Mouse (Mus musculus) stomach, embryonic 16.5 days (tissue): ENCODE results near the gene BC049730. TPM values are rescaled to one million over a fixed set of nuclear protein-coding genes. Genes with fewer than 3 reads are reported as not detected.
"Not testable (repeated sequence)": the region's sequence is repeated elsewhere in the genome, so short reads cannot be mapped to it uniquely, and the experiment has no call there.

Experiments used
- ATAC-seq: fragments of 200-750 bp; cut with Nextera tagmentation; 2 replicates; pipeline ENCODE4 v1.8.0; 2017; ENCODE audit warnings: moderate number of reproducible peaks, moderate TSS enrichment; ENCODE audit not compliant: insufficient read depth, low FRiP score
- H3K27ac ChIP-seq: fragments of 300-500 bp; sonication (generic); 2 replicates; pipeline ENCODE4 v1.5.1; 2014; ENCODE audit warnings: low read length
- H3K27me3 ChIP-seq: fragments of 300-500 bp; sonication (generic); 2 replicates; pipeline ENCODE4 v1.6.1; 2014; ENCODE audit warnings: low read length, control low read depth, mixed read lengths; ENCODE audit not compliant: control insufficient read depth, insufficient read depth
- H3K36me3 ChIP-seq: fragments of 300-500 bp; sonication (generic); 2 replicates; pipeline ENCODE4 v1.6.1; 2014; ENCODE audit warnings: low read length; ENCODE audit not compliant: control insufficient read depth, insufficient read depth
- H3K4me1 ChIP-seq: fragments of 300-500 bp; sonication (generic); 2 replicates; pipeline ENCODE4 v1.6.1; 2014; ENCODE audit warnings: low read length, control low read depth, mixed read lengths; ENCODE audit not compliant: control insufficient read depth, insufficient read depth
- H3K4me2 ChIP-seq: fragments of 300-500 bp; sonication (generic); 2 replicates; pipeline ENCODE4 v1.6.1; 2014; ENCODE audit warnings: low read depth, low read length, mixed read lengths
- H3K4me3 ChIP-seq: fragments of 300-500 bp; sonication (generic); replicated peaks from 2 replicates; pipeline ENCODE4 v1.5.1; 2014; ENCODE audit warnings: mild to moderate bottlenecking, low read length
- H3K9ac ChIP-seq: fragments of 300-500 bp; sonication (generic); 2 replicates; pipeline ENCODE4 v1.6.1; 2014; ENCODE audit warnings: low read length
- H3K9me3 ChIP-seq: fragments of 300-500 bp; sonication (generic); replicated peaks from 2 replicates; pipeline ENCODE4 v1.6.1; 2016; ENCODE audit warnings: low read length, control low read depth; ENCODE audit not compliant: control insufficient read depth
- WGBS: fragments of 180-500 bp; shearing (Covaris S2); extraction: QIAGEN DNeasy Blood & Tissue Kit; methylation state at CpG from one replicate; pipeline ENCODE4 v1.1.7; 2014; 5-methylcytosine and 5-hydroxymethylcytosine counted together
- polyA plus RNA-seq: library from polyadenylated mRNA; unstranded; fragments of >200 nt; fragmentation: Nextera tagmentation; extraction: Ambion mirVana; gene quantifications from 2 replicates; pipeline ENCODE4 v1.2.1, GENCODE M21; 2015

BC049730 gene
- polyA plus RNA-seq = not detected in 2 replicates

DNA sequence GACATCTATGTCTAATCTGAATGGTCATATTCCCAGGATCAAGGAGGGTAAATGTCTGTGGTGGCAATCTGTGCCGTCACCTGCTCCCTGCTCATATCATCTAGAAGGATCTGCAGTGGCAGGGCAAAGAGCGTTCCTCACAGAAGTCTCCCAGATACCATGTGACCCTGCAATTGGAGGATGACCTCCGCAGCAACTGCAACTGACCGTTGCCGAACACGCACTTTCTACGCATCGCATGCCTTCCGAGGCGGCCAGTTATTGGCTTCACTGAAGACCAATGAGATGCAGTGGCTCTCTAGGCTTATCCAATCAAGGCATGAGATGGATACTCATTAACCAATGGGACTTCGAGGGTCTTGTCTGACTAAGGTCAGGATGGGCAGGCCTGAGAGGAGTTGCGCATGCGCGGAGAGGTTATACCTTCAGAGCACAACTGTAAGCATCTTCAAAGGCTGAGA, at the start of gene BC049730:
BC049730 (plus strand) TSS at position 411 of the 461 bp plus-strand sequence.
- no peak within 1 kb of the TSS for H3K4me3 ChIP-seq
- H3K36me3 ChIP-seq = no peaks in the 10 kb centered on the region
- no peak for ATAC-seq
- no peaks in the 10 kb centered on the region for H3K4me1 ChIP-seq
- no peak within 1 kb of the TSS for H3K9ac ChIP-seq
- H3K9me3 ChIP-seq = no peaks in the 10 kb centered on the region
- no peaks in the 10 kb centered on the region for H3K27me3 ChIP-seq
- WGBS = 91% methylated on average over 14 of the region's 14 CpGs
- no peak within 1 kb of the TSS for H3K4me2 ChIP-seq
- H3K27ac ChIP-seq = no peak within 1 kb of the TSS

DNA sequence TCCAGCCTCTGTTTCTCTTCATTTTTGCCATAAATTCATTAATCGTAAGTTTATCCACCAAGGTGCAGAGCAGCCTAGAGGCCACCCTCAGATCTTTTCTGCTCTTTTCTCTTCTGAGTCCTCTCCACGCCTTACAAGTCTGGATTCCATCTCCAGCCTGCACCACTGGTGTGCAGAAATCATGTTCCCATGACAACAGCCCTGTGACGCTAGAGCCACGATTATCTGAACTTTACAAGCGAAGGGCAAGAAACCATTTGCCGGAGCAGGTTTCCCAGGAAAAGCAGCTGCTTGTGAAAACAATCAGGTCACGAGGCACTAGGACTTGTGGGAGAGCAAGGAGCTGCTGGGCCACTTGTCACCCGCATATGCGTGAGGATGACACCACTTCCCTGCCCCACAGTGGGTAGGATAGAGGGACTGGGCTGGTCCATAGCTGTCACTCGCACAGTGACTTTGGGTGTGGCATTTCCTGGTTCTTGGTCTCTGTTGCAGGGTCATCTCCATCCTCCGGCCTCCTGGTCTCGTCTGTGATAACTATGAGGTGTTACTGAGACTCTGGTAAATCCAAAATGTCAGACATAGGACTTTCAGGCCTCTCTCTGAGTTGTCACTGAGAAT, 49.2 kb upstream of the BC049730 start:
- Histone ChIP-seq H3K27ac (no peak overlapping the region), H3K4me1 (no peaks in the 10 kb centered on the region), H3K4me2 (no peak overlapping the region), H3K36me3 (no peaks in the 10 kb centered on the region), H3K4me3 (no peak overlapping the region), H3K27me3 (no peaks in the 10 kb centered on the region), H3K9me3 (0 out of 2 replicates have a peak, but pooled peaks cover 3% of the 10 kb centered on the region), H3K9ac (no peak overlapping the region)
- no peak for ATAC-seq
- WGBS = 43% methylated on average over 12 of the region's 12 CpGs

DNA sequence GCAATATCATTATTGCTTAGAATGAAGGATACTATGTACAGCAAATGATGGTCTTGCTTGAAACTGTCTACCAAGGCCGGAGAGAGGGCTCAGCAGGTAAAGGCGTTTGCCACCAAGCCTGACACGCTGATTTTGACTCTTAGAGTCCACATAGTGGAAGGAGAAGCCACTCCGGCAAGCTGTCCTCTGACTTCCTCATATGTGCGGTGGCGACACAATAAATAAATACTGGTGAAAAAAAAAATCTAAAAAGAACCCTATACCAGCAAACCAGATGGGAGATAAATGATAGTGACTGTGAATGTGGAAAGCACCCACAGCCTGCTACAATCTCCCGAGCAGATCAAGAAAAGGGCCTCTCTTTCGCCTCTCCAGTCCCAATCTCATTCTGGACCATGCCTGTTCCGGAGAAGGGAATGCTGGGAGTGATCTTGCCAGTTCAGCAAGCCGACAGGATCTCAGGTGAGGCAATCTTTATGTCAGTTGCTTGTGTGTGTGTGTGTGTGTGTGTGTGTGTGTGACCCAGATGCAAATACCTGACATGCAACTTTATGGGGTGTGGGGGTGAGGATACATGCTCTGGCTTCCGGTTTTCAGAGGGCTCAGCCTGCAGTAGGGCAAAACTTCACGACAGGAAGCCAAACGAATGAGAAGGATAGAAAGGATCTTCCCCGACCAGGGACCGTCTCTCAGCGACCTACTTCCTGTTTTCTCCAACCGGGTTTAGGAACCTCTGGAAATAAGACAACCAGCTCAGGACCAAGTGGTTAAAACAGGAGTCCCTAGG, 47.7 kb upstream of the BC049730 start:
- no peaks in the 10 kb centered on the region for H3K36me3 ChIP-seq
- H3K4me1 ChIP-seq = no peaks in the 10 kb centered on the region
- H3K27ac ChIP-seq = no peak overlapping the region
- 0 out of 2 replicates have a peak, but pooled peaks cover 3% of the 10 kb centered on the region for H3K9me3 ChIP-seq
- 62% methylated on average over 17 of the region's 17 CpGs for WGBS
- no peaks in the 10 kb centered on the region for H3K27me3 ChIP-seq
- H3K4me3 ChIP-seq = no peak overlapping the region
- ATAC-seq = no peak
- H3K9ac ChIP-seq = no peak overlapping the region
- no peak overlapping the region for H3K4me2 ChIP-seq

DNA sequence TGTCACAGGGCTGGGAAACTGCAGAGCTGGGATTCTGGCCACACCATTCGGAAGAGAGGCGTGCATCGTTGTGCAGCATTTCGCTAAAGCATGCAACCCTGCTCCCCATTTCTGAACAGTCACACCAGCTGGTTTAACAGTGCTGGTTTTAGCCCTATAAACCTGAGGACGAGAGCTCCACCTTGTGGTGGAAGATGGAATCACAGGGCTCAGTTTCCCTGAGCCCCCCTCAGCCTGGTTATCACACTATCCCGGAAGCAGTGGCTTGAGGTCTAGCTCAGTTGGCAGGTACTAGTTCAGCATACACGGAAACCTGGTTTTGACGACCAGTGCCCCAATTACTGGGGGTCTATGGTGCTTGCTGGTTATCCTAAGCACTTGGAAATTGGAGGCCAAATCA, 46.5 kb upstream of the BC049730 start:
- ATAC-seq = no peak; the same call in 1 of the 2 replicates
- H3K27me3 ChIP-seq = no peaks in the 10 kb centered on the region
- H3K4me1 ChIP-seq = no peaks in the 10 kb centered on the region
- H3K9me3 ChIP-seq = 0 out of 2 replicates have a peak, but pooled peaks cover 3% of the 10 kb centered on the region
- no peak overlapping the region for H3K9ac ChIP-seq
- H3K27ac ChIP-seq = no peak overlapping the region
- H3K36me3 ChIP-seq = no peaks in the 10 kb centered on the region
- WGBS = 12% methylated on average over 8 of the region's 8 CpGs
- no peak overlapping the region for H3K4me3 ChIP-seq
- no peak overlapping the region for H3K4me2 ChIP-seq

DNA sequence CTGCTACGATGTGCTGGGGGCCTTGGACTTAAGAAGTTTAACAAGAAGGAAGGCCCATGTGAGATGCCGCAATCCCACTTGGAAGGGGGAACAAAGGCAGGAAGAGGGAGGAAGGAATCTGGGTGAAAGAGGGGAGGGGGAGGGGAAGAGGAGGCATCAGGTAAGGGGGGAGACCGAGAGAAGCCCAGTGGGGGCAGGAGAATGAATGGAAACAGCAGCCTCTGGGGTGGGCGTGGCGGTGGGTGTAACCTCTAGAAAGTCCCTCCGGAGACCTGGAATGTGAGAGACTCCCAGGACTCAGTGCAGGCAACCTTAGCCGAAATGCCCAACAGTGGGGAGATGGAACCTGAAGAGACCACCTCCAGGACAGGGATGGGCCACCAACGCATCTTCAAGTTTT, 44.7 kb upstream of the BC049730 start:
- ATAC-seq = no peak
- Histone ChIP-seq H3K36me3 (no peaks in the 10 kb centered on the region), H3K4me2 (no peak overlapping the region), H3K9me3 (no peaks in the 10 kb centered on the region), H3K9ac (no peak overlapping the region), H3K4me1 (no peaks in the 10 kb centered on the region), H3K27me3 (no peaks in the 10 kb centered on the region), H3K27ac (no peak overlapping the region), H3K4me3 (no peak overlapping the region)
- 40% methylated on average over 8 of the region's 8 CpGs for WGBS

DNA sequence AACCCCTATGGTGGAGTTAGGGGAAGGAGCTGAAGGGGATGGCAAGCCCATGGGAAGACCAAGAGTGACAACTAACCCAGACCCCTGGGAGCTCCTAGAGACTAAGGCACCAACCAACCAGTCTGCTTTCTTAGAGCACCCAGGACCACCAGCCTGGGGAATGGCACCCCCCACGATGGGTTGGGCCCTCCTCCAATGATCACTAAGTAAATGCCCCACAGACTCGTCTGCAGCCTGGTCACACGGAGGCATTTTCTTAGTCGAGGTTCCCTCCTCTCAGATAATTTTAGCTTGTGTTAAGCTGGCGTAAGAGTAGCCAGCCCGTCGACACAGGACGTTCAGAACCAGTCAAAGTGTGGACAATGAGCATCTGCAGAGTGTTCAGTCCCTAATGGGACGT, 44.1 kb upstream of the BC049730 start:
- H3K9me3 ChIP-seq = no peaks in the 10 kb centered on the region

DNA sequence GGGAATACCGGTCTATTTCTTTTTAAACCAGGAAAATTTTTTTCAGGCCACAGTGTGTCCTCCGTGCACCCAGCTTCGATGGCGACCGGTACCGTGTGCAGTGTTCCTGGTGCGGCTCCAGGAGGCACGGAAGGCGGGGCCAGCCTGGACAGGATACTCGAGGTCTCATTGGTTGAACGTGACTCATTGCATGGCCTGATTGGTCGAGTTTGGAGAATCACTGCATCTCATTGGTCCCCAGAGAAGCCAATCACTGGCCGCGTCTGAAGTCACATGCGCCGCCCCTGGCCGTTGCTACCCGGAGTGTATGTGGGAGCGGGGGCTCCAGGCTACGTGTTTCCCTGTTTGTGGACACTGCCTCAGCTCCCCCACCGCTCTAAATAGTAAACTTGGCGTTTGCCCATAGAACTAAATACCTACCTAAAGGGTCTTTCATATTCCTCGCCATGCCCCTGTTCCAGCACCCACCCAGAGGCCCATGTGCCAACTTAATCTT, 37.0 kb upstream of the BC049730 start:
- Histone ChIP-seq H3K27me3 (no peaks in the 10 kb centered on the region), H3K4me3 (no peak overlapping the region), H3K4me1 (no peaks in the 10 kb centered on the region), H3K4me2 (no peak overlapping the region), H3K9me3 (no peaks in the 10 kb centered on the region), H3K36me3 (no peaks in the 10 kb centered on the region), H3K27ac (no peak overlapping the region), H3K9ac (no peak overlapping the region)
- 92% methylated on average over 23 of the region's 23 CpGs for WGBS
- no peak for ATAC-seq

More for the DNA sequence above, 44.1 kb upstream of the BC049730 start:
- Histone ChIP-seq H3K4me1 (no peaks in the 10 kb centered on the region), H3K4me2 (no peak overlapping the region), H3K9ac (no peak overlapping the region), H3K27ac (no peak overlapping the region), H3K27me3 (no peaks in the 10 kb centered on the region), H3K4me3 (no peak overlapping the region), H3K36me3 (no peaks in the 10 kb centered on the region)
- no peak for ATAC-seq
- WGBS = 82% methylated on average over 9 of the region's 9 CpGs

DNA sequence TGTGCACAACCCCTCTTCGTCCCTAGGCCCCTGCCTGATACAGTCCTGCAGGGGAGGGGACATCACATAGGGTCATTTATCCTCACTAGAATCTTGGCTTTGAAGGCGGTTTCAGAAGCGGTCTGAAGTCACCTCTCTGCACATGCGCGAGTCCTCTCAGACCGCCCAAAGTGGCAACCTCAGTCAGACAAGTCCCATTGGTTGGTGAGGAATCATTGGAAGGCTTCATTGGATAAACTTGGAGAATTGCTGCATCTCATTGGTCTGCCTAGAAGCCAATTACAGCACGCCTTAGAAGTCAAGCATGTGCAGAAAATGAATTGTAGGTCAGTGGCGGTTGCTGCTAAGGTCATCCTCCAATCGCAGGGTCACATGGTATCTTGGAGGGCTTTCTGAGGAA, 32.5 kb upstream of the BC049730 start, which contains the start of gene Tex101:
Tex101 (minus strand) TSS at position 101 of the 400 bp plus-strand sequence.
- Histone ChIP-seq H3K9me3 (no peaks in the 10 kb centered on the region), H3K4me2 (no peak within 1 kb of the TSS), H3K4me1 (no peaks in the 10 kb centered on the region), H3K27me3 (no peaks in the 10 kb centered on the region), H3K9ac (no peak within 1 kb of the TSS), H3K4me3 (no peak within 1 kb of the TSS), H3K36me3 (no peaks in the 10 kb centered on the region), H3K27ac (no peak within 1 kb of the TSS)
- 86% methylated on average over 9 of the region's 9 CpGs for WGBS
- ATAC-seq = no peak

DNA sequence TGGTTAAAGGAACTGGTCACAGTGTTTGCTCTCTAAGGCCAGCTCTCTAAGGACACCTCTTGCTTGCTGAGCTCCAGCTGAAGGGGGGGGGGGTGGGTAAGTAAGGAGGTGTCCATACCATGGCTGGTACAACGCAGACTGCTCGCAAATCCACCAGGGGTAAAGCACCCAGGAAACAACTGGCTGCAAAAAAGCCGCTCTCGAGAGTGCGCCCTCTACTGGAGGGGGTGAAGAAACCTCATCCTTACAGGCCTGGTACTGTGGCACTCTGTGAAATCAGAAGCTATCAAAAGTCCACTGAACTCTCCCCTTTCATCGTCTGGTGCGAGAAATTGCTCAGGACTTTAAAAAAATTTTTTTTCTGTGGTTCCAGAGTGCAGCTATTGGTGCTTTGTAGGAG, 24.9 kb upstream of the BC049730 start:
- 72% methylated on average over 7 of the region's 7 CpGs for WGBS
- not testable (repeated sequence) for H3K36me3 ChIP-seq, H3K27ac ChIP-seq, H3K4me1 ChIP-seq, ATAC-seq, H3K27me3 ChIP-seq, H3K4me2 ChIP-seq, H3K4me3 ChIP-seq, H3K9me3 ChIP-seq, H3K9ac ChIP-seq
